Mouse (Mus musculus): ENCODE measurements around the gene Rfx2.

DNA sequence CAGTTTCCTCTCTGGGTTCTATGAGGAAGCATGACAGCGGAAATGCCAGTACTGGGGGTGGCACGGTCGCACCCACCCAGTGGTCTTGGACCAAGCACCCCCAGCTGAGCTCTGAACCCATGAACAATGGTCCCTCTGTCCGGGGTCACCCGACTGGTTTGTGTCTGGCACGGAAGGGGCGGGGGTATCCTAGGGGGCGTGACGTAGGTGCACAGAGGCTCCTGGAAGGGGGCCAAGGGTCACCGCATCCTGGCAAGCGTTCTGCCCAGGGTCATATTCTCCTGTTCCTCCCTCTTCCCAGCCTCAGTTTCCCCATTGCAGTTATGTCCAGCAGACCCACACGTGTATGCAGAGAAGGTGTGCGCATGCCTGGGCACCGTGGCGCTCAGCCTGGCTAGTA, 77.4 kb downstream of the Rfx2 start:
- TF ChIP-seq CTCF (IDR thresholded peaks at IDR 0.05; ENCODE audit: extremely low read depth, insufficient read length, insufficient replicate concordance, low read depth, low read length) (no peak), POLR2A (IDR thresholded peaks at IDR 0.05; ENCODE audit: low read depth, low read length) (no peak)
